Mouse (Mus musculus) adrenal gland, postnatal 4 days (tissue): Measurements from ENCODE around the gene Psmd1. TPM values are rescaled to one million over a fixed set of nuclear protein-coding genes. Genes with fewer than 3 reads are reported as not detected.

Source experiments
- DNase-seq, 2 experiments: peaks; one replicate each; pipeline ENCODE4 v3.0.0; 2021 to 2022; ENCODE audit warnings: low spot score in 2 of 2, mixed read lengths in 2 of 2
- total RNA-seq, 2 experiments: library from RNA; stranded (reverse); gene quantifications; 2 replicates each; pipeline ENCODE4 v1.2.3; 2021

Psmd1 gene
- total RNA-seq, 2 experiments from 2014 or later = 113 to 114 TPM

GRCm38 (mm10) chr1:86058856-86059769 lies 5.1 kb upstream of the Psmd1 start:
- DNase-seq = peak; percentile 69 to 91

- no peak for DNase-seq
These were observed 1.7 kb upstream of the Psmd1 start for GRCm38 (mm10) chr1:86062523-86062922.

- DNase-seq = no peak
These were observed 12.4 kb downstream of the Psmd1 start for GRCm38 (mm10) chr1:86076565-86076964.

GRCm38 (mm10) chr1:86094413-86094812 lies 30.2 kb downstream of the Psmd1 start:
- no peak for DNase-seq

GRCm38 (mm10) chr1:86105054-86105453 lies 40.9 kb downstream of the Psmd1 start:
- no peak for DNase-seq

GRCm38 (mm10) chr1:86111779-86112178 lies 47.6 kb downstream of the Psmd1 start, which contains the start of gene Htr2b:
Gene Htr2b (minus strand): TSS chr1:86111970.
- DNase-seq = no peak

- no peak for DNase-seq
These were observed 50.0 kb downstream of the Psmd1 start for GRCm38 (mm10) chr1:86114141-86114540.

- DNase-seq = no peak
These were observed 55.4 kb downstream of the Psmd1 start for GRCm38 (mm10) chr1:86119549-86119948.

GRCm38 (mm10) chr1:86126036-86126435 lies 61.8 kb downstream of the Psmd1 start:
- no peak for DNase-seq

GRCm38 (mm10) chr1:86133337-86133736 lies 69.2 kb downstream of the Psmd1 start, which contains the start of gene Gm21972:
Gene Gm21972 (plus strand): TSS chr1:86133637.
- no peak for DNase-seq

GRCm38 (mm10) chr1:86135315-86135714 lies 71.1 kb downstream of the Psmd1 start:
- DNase-seq = no peak

- DNase-seq = no peak
These were observed 76.9 kb downstream of the Psmd1 start for GRCm38 (mm10) chr1:86141081-86141480.

- no peak for DNase-seq
These were observed 79.0 kb downstream of the Psmd1 start for GRCm38 (mm10) chr1:86143165-86143564.

- DNase-seq = no peak
These were observed 80.1 kb downstream of the Psmd1 start for GRCm38 (mm10) chr1:86144001-86144944.

GRCm38 (mm10) chr1:86146293-86146692 lies 82.1 kb downstream of the Psmd1 start:
- DNase-seq = no peak

- no peak for DNase-seq
These were observed 83.4 kb downstream of the Psmd1 start for GRCm38 (mm10) chr1:86147557-86147956.

- DNase-seq = no peak
These were observed 84.0 kb downstream of the Psmd1 start for GRCm38 (mm10) chr1:86148161-86148560.

GRCm38 (mm10) chr1:86150929-86151328 lies 86.7 kb downstream of the Psmd1 start:
- DNase-seq = no peak

GRCm38 (mm10) chr1:86151376-86151775 lies 87.2 kb downstream of the Psmd1 start:
- DNase-seq = no peak

GRCm38 (mm10) chr1:86152618-86153017 lies 88.4 kb downstream of the Psmd1 start:
- no peak for DNase-seq

- DNase-seq = peak; percentile 86 to 90
These were observed 90.1 kb downstream of the Psmd1 start, which contains the start of gene Armc9 for GRCm38 (mm10) chr1:86154133-86154823. Gene Armc9 (plus strand): TSS chr1:86154780.
